Mouse (Mus musculus) embryonic fibroblast, embryonic 13.5 days (primary cell): ENCODE measurements at regions not wholly inside any gene's neighbourhood (a gene's known extent, or its start where the extent isn't known, plus 50 kb on each side); places are given as distances from the start of the nearest gene placed in this dataset.

Source experiments
- CTCF ChIP-seq: IDR thresholded peaks from 2 replicates; pipeline ENCODE4 v1.5.1; 2011; ENCODE audit warnings: mild to moderate bottlenecking, control low read depth, low read length, moderate library complexity, borderline replicate concordance; ENCODE audit not compliant: insufficient read depth
- POLR2A ChIP-seq: IDR thresholded peaks from 2 replicates; pipeline ENCODE4 v1.6.1; 2011; ENCODE audit warnings: low read depth, mild to moderate bottlenecking, control low read depth, low read length, moderate library complexity

DNA sequence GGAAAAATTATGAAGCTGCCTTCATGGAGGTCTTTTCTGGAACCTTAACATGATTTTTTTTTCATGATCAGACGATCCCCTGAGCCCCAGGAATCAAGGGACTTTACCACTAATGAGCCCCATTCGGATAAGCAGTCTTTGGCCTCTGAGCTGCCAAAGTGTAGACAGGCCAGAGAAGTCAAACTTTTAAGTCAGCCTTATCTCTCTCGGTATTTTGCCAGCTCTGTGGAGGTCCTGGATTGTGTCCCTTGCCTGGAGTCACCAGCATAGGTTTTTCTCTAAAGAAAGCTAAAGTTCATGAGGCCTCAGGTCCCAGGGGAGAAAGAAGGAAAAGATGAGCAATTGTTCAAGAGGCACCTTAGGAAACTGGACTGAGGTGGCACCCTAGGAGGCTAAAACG, 222.7 kb upstream of the Adamts9 start:
- TF ChIP-seq CTCF (no peak), POLR2A (no peak)
